Mouse (Mus musculus) cerebellum, postnatal 4 days (tissue): Measurements from ENCODE around the gene Hbs1l.

Source experiments
- DNase-seq, 2 experiments: peaks; one replicate each; pipeline ENCODE4 v3.0.0; 2022; ENCODE audit warnings: low spot score in 2 of 2, mixed read lengths in 1 of 2

The Hbs1l gene

DNA sequence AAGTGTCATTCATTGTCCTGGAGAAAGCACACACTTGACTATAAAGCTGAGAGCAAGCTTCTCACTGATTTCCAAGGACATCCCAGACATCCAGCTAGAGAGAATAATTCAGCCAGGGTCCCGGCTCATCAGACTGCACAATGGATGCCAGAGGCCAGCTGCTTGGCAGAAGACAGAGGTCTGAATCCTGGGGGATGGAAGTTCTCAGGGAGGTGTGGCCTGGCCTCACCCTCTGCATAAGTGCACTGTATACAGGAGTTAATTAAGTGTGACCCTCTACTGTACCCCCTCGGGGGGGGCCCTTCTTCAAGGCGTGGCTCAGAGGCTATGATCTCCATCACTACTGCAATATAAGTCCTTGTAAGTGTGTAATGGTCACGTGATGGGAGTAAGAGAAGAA, 105.5 kb downstream of the Hbs1l start:
- no peak for DNase-seq

- no peak for DNase-seq
Measured at GRCm38 (mm10) chr10:21404822-21405221, 109.0 kb downstream of the Hbs1l start.

GRCm38 (mm10) chr10:21405707-21406534, 110.1 kb downstream of the Hbs1l start:
- no peak for DNase-seq

- DNase-seq: no peak
Measured at GRCm38 (mm10) chr10:21410711-21411110, 114.9 kb downstream of the Hbs1l start.

DNA sequence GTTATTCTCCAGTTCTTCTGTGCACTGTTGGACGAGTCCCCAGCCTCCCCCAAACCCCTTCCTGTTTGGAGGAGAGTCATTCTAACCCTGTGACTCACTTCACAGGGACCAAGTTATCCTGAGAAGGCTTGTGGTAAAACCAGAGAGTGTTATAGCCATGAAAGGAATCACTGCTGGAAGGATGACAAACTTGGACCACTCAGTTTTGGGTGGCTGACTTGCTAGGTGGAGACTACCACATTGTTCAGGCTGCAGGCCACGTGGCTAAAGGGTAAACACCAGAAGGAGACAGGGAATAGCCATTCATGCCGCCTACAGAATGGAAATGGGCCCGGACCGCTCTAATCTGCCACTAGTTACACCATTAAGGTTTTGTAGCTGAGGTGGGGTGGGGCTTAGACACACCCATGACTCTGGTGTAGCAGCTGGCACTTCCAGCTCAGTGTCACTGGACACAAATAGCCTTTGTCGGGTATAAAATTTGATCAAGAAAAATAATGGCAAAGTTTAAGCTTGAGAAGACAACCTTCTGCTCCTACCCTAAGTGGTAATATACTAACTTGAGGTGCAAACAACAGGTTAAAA, 115.9 kb downstream of the Hbs1l start:
- no peak for DNase-seq

- DNase-seq: no peak
Measured at GRCm38 (mm10) chr10:21415031-21415430, 119.3 kb downstream of the Hbs1l start.

GRCm38 (mm10) chr10:21416184-21416583, 120.4 kb downstream of the Hbs1l start:
- no peak for DNase-seq
